27 mouse cellular contexts compared by ENCODE assay signal in the genomic region with DNA sequence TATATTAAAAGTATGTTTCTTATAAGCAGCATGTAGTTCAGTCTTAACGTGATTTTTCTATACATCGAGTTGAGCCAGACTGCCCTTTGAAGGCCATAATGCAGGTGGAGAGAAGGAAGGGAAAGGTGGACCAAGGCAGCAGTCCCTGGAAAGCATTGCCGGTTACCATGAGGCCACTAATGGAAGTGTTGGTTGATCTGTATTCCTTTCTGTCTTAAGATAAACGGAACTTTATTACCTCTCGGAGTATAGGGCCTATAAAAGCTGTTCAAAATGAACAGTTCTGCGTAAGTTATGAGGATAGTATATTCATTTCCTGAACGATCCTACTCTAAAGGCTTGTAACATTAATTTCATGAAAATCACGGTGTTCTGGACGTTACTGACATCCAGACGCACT. TPM values are rescaled to one million over a fixed set of nuclear protein-coding genes. Genes with fewer than 3 reads are reported as not detected.
A peak's percentile ranks its signal among the peaks of the same experiment; 100 is the strongest.
DNase-seq lines count a peak whose midpoint lies in the region; ATAC-seq and TF ChIP-seq lines count a peak whose summit lies in the region.
"Had no signal": no experiment of that assay in that cellular context is flagged by ENCODE, and none has a peak within 500 bp of the region (broad histone marks: within the 10 kb centered on the region; RNA-seq: fewer than 3 reads in every experiment).

No protein-coding gene starts in this region.

- no peak overlapping the region for H3K27ac ChIP-seq in intestine, embryonic 15.5 days
- no peak overlapping the region for H3K27ac ChIP-seq in intestine, postnatal 0 days (ENCODE audit: low read depth, low read length)
- H3K27ac ChIP-seq in limb, embryonic 14.5 days (replicated peaks; ENCODE audit: low read depth, low read length) = 0 out of 2 replicates have a peak overlapping the region, but pooled peaks have one; percentile 22
- H3K27ac ChIP-seq: embryonic facial prominence, embryonic 13.5 days; embryonic facial prominence, embryonic 15.5 days; forebrain, embryonic 10.5 days; forebrain, embryonic 12.5 days had no signal

- no peak overlapping the region for H3K4me2 ChIP-seq in intestine, embryonic 15.5 days (replicated peaks)
- H3K4me2 ChIP-seq in intestine, postnatal 0 days (replicated peaks; ENCODE audit: low read depth) = no peak overlapping the region
- no peak overlapping the region for H3K4me2 ChIP-seq in limb, embryonic 14.5 days (replicated peaks; ENCODE audit: low read depth, low read length, severe bottlenecking)
- H3K4me2 ChIP-seq: embryonic facial prominence, embryonic 13.5 days; embryonic facial prominence, embryonic 15.5 days; forebrain, embryonic 12.5 days had no signal

- H3K4me3 ChIP-seq in intestine, embryonic 15.5 days (replicated peaks) = no peak overlapping the region
- H3K4me3 ChIP-seq in intestine, postnatal 0 days (ENCODE audit: low read depth, low read length) = no peak overlapping the region
- H3K4me3 ChIP-seq in limb, embryonic 14.5 days (replicated peaks; ENCODE audit: low read length) = no peak overlapping the region
- H3K4me3 ChIP-seq: embryonic facial prominence, embryonic 13.5 days; embryonic facial prominence, embryonic 15.5 days; erythroblast, embryonic 14.5 days; forebrain, embryonic 10.5 days; forebrain, embryonic 12.5 days had no signal

- H3K36me3 ChIP-seq in intestine, embryonic 15.5 days = no peaks in the 10 kb centered on the region
- H3K36me3 ChIP-seq in intestine, postnatal 0 days (ENCODE audit: control insufficient read depth, insufficient read depth) = no peaks in the 10 kb centered on the region
- H3K36me3 ChIP-seq in limb, embryonic 14.5 days (ENCODE audit: control insufficient read depth, insufficient read depth, low read length) = no peaks in the 10 kb centered on the region
- H3K36me3 ChIP-seq: embryonic facial prominence, embryonic 15.5 days; forebrain, embryonic 10.5 days; forebrain, embryonic 12.5 days; G1E had no signal

- peak; percentile 57 for ATAC-seq in intestine, embryonic 15.5 days
- ATAC-seq in intestine, postnatal 0 days = no peak
- ATAC-seq in limb, embryonic 14.5 days (ENCODE audit: low FRiP score, low read depth) = no peak
- ATAC-seq: activated CD4-positive, CD25-positive, alpha-beta regulatory T cell, adult 4 months; CD4-positive, CD25-positive, alpha-beta regulatory T cell, adult 4 months; forebrain, embryonic 14.5 days; forebrain, postnatal 0 days; Patski had no signal

- DNase-seq in forelimb bud, embryonic 11.5 days (ENCODE audit: low read depth, low spot score) = peak; percentile 50
- peak; percentile 20 for DNase-seq in limb, embryonic 14.5 days (ENCODE audit: low spot score)
- DNase-seq in cerebellum, postnatal 25 days = no peak
- DNase-seq: adrenal gland, adult 8-10 months; adrenal gland, postnatal 14 days; adrenal gland, postnatal 36 days; B cell, adult 2 months; cerebellum, adult 11-12 months; cerebellum, adult 2 months; cerebellum, adult 9-10 months; cerebellum, postnatal 10 days; cerebellum, postnatal 36 days; embryo, embryonic 11 days; forebrain, postnatal 0 days had no signal

- no peak for TF ChIP-seq POLR2A in limb, embryonic 14.5 days (IDR thresholded peaks at IDR 0.05; ENCODE audit: borderline replicate concordance, extremely low read depth, insufficient read depth, insufficient read length)

- whole genome bisulfite sequencing in intestine, embryonic 15.5 days = 53% methylated on average over 10 of the region's 10 CpGs
- WGBS in intestine, postnatal 0 days = 48% methylated on average over 10 of the region's 10 CpGs
- 38% methylated on average over 10 of the region's 10 CpGs for WGBS in limb, embryonic 14.5 days

- no peaks in the 10 kb centered on the region for H3K27me3 ChIP-seq in intestine, embryonic 15.5 days (replicated peaks)
- H3K27me3 ChIP-seq in intestine, postnatal 0 days (replicated peaks; ENCODE audit: control insufficient read depth, insufficient read depth, low read length) = no peaks in the 10 kb centered on the region
- H3K27me3 ChIP-seq in limb, embryonic 14.5 days (ENCODE audit: control insufficient read depth, insufficient read depth, low read length) = no peaks in the 10 kb centered on the region
- H3K27me3 ChIP-seq: CH12.LX; embryonic facial prominence, embryonic 13.5 days; embryonic facial prominence, embryonic 15.5 days; forebrain, embryonic 12.5 days; Patski had no signal

- no peak for TF ChIP-seq CTCF in intestine, postnatal 0 days (IDR thresholded peaks at IDR 0.05; ENCODE audit: low read depth)

- no peak overlapping the region for H3K9ac ChIP-seq in intestine, embryonic 15.5 days
- no peak overlapping the region for H3K9ac ChIP-seq in intestine, postnatal 0 days (ENCODE audit: low read depth, low read length)
- H3K9ac ChIP-seq in limb, embryonic 14.5 days (ENCODE audit: low read depth, low read length, severe bottlenecking) = no peak overlapping the region
- H3K9ac ChIP-seq: embryonic facial prominence, embryonic 13.5 days; embryonic facial prominence, embryonic 15.5 days; forebrain, embryonic 12.5 days; forebrain, postnatal 0 days had no signal

- H3K4me1 ChIP-seq in intestine, embryonic 15.5 days (replicated peaks) = no peaks in the 10 kb centered on the region; the same call in 1 of the 2 replicates
- H3K4me1 ChIP-seq in intestine, postnatal 0 days (replicated peaks; ENCODE audit: control insufficient read depth, insufficient read depth, low read length) = no peaks in the 10 kb centered on the region
- peaks cover 25% of the 10 kb centered on the region for H3K4me1 ChIP-seq in limb, embryonic 14.5 days (ENCODE audit: control insufficient read depth, insufficient read depth, low read length)

- H3K9me3 ChIP-seq in intestine, embryonic 15.5 days = no peaks in the 10 kb centered on the region
- no peaks in the 10 kb centered on the region for H3K9me3 ChIP-seq in intestine, postnatal 0 days (ENCODE audit: control insufficient read depth)
- H3K9me3 ChIP-seq in limb, embryonic 14.5 days (ENCODE audit: control insufficient read depth, low read length) = no peaks in the 10 kb centered on the region
- H3K9me3 ChIP-seq: embryonic facial prominence, embryonic 13.5 days; embryonic facial prominence, embryonic 15.5 days; forebrain, embryonic 10.5 days; forebrain, embryonic 12.5 days had no signal

RNA-seq across cellular contexts. Expression of a gene that starts 10.3 kb away (rescaled TPM):
- 0.21 TPM in 1 of 2 replicates, not detected in the other for polyA plus RNA-seq in intestine, embryonic 15.5 days (2015; fragmentation: Nextera tagmentation; extraction: Ambion mirVana)
- polyA plus RNA-seq in intestine, postnatal 0 days (2015; fragmentation: Nextera tagmentation; extraction: Ambion mirVana) = not detected in 2 replicates
- 0.69 and 0.70 TPM in 2 replicates for polyA plus RNA-seq in limb, embryonic 14.5 days (2012; rRNA removed)
- polyA plus RNA-seq in limb, embryonic 14.5 days (2014; fragmentation: Nextera tagmentation; extraction: Ambion mirVana) = 0.55 and 0.80 TPM in 2 replicates
- polyA plus RNA-seq: activated CD4-positive, CD25-positive, alpha-beta regulatory T cell, adult 4 months; CD4-positive, CD25-positive, alpha-beta regulatory T cell, adult 4 months; cerebellum, adult 2 months; erythroblast, embryonic 14.5 days; forebrain, embryonic 10.5 days; forebrain, embryonic 12.5 days; forebrain, postnatal 0 days; G1E; Patski had no signal

RNA-seq across cellular contexts. Expression of a gene that starts 35.5 kb away (rescaled TPM):
- 15.0 and 17.7 TPM in 2 replicates for polyA plus RNA-seq in intestine, embryonic 15.5 days (2015; fragmentation: Nextera tagmentation; extraction: Ambion mirVana)
- polyA plus RNA-seq in intestine, postnatal 0 days (2015; fragmentation: Nextera tagmentation; extraction: Ambion mirVana) = 8.1 and 8.2 TPM in 2 replicates
- polyA plus RNA-seq in limb, embryonic 14.5 days (2012; rRNA removed) = 11.1 and 11.2 TPM in 2 replicates
- polyA plus RNA-seq in limb, embryonic 14.5 days (2014; fragmentation: Nextera tagmentation; extraction: Ambion mirVana) = 12.5 and 15.7 TPM in 2 replicates
- polyA plus RNA-seq: erythroblast, embryonic 14.5 days had no signal

Comparison
In these comparisons a context has a peak if more than half of its experiments do, and no peak if none do; other contexts are left out.
1. DNase-seq: peak in forelimb bud, embryonic 11.5 days (single experiment) and limb, embryonic 14.5 days (single experiment); none in cerebellum, postnatal 25 days (0 of 2).